Mouse (Mus musculus) MEL (cell line): ENCODE data around the gene Usp11. TPM values are rescaled to one million over a fixed set of nuclear protein-coding genes. Genes with fewer than 3 reads are reported as not detected.

Experiments
- DNase-seq: peaks from one replicate; pipeline ENCODE4 v3.0.0; 2011; ENCODE audit warnings: low read depth, low spot score
- H3K27ac ChIP-seq: 2 replicates; pipeline ENCODE4 v1.5.1; 2012; ENCODE audit warnings: low read depth, mild to moderate bottlenecking, control low read depth, low read length, moderate library complexity; ENCODE audit not compliant: control insufficient read depth
- H3K27me3 ChIP-seq, 2 experiments: fragments of 150-350 bp in 1 of 2; sonication (generic) in 1 of 2; 2 replicates each; pipeline ENCODE4 v1.6.1; 2012; ENCODE audit warnings: low read length in 2 of 2, mild to moderate bottlenecking in 2 of 2, improper control_type of control experiment in 1 of 2, moderate library complexity in 1 of 2; ENCODE audit not compliant: insufficient read depth in 2 of 2, control insufficient read depth in 1 of 2
- H3K36me3 ChIP-seq, 2 experiments: 2 replicates each; pipeline ENCODE4 v1.6.1; 2012 to 2014; ENCODE audit warnings: low read length in 2 of 2, improper control_type of control experiment in 1 of 2, inconsistent platforms in 1 of 2, mild to moderate bottlenecking in 1 of 2; ENCODE audit not compliant: insufficient read depth in 2 of 2, control insufficient read depth in 1 of 2
- H3K4me1 ChIP-seq, 2 experiments: fragments of 150-350 bp in 1 of 2; sonication (generic) in 1 of 2; 2 replicates each; pipeline ENCODE4 v1.6.1; 2012; ENCODE audit warnings: low read length in 2 of 2, improper control_type of control experiment in 1 of 2, mild to moderate bottlenecking in 1 of 2; ENCODE audit not compliant: insufficient read depth in 2 of 2, control insufficient read depth in 1 of 2
- H3K4me3 ChIP-seq, 2 experiments: fragments of 150-350 bp in 1 of 2; sonication (generic) in 1 of 2; 2 replicates each; pipeline ENCODE4 v1.5.1; 2012; ENCODE audit warnings: low read depth in 2 of 2, low read length in 2 of 2, mild to moderate bottlenecking in 2 of 2, moderate library complexity in 2 of 2, control low read depth in 1 of 2, improper control_type of control experiment in 1 of 2; ENCODE audit not compliant: control insufficient read depth in 1 of 2, insufficient read depth in 1 of 2
- H3K79me2 ChIP-seq: 2 replicates; pipeline ENCODE4 v1.6.1; 2012; ENCODE audit warnings: mild to moderate bottlenecking, low read length, moderate library complexity; ENCODE audit not compliant: control insufficient read depth, poor library complexity, insufficient read depth
- H3K9ac ChIP-seq: 2 replicates; pipeline ENCODE4 v1.6.1; 2012; ENCODE audit warnings: low read depth, mild to moderate bottlenecking, control low read depth, low read length, moderate library complexity; ENCODE audit not compliant: control insufficient read depth, poor library complexity, severe bottlenecking
- H3K9me3 ChIP-seq: fragments of 150-350 bp; sonication (generic); replicated peaks from 2 replicates; pipeline ENCODE4 v1.6.1; 2012; ENCODE audit warnings: mild to moderate bottlenecking, low read length, improper control_type of control experiment, moderate library complexity; ENCODE audit not compliant: insufficient read depth
- CHD1 ChIP-seq: IDR thresholded peaks from 2 replicates; pipeline ENCODE4 v1.6.1; 2012; ENCODE audit warnings: low read depth, mild to moderate bottlenecking, inconsistent platforms, low read length, improper control_type of control experiment
- CTCF ChIP-seq, 3 experiments: IDR thresholded peaks in 2 of 3; conservative IDR thresholded peaks in 1 of 3; 2 replicates each; pipeline ENCODE4 v1.5.1; 2011 to 2012; ENCODE audit warnings: low read length in 3 of 3, low read depth in 2 of 3, mild to moderate bottlenecking in 2 of 3, improper control_type of control experiment in 1 of 3, inconsistent platforms in 1 of 3, mixed read lengths in 1 of 3, moderate library complexity in 1 of 3; ENCODE audit not compliant: control insufficient read depth in 1 of 3, insufficient read depth in 1 of 3, poor library complexity in 1 of 3, severe bottlenecking in 1 of 3
- E2F4 ChIP-seq: IDR thresholded peaks from 2 replicates; pipeline ENCODE4 v1.6.1; 2011; ENCODE audit warnings: low read depth, low read length, improper control_type of control experiment, borderline replicate concordance
- ELF1 ChIP-seq: IDR thresholded peaks from 2 replicates; pipeline ENCODE4 v1.6.1; 2014; ENCODE audit warnings: low read depth, mild to moderate bottlenecking, inconsistent platforms, low read length, improper control_type of control experiment, moderate library complexity
- EP300 ChIP-seq, 2 experiments: IDR thresholded peaks; 2 replicates each; pipeline ENCODE4 v1.6.1; 2011; ENCODE audit warnings: improper control_type of control experiment in 2 of 2, low read length in 2 of 2, low read depth in 1 of 2, mild to moderate bottlenecking in 1 of 2
- ETS1 ChIP-seq: IDR thresholded peaks from 2 replicates; pipeline ENCODE4 v1.6.1; 2012; ENCODE audit warnings: low read depth, mild to moderate bottlenecking, inconsistent platforms, low read length, improper control_type of control experiment, moderate library complexity
- GABPA ChIP-seq: IDR thresholded peaks from 2 replicates; pipeline ENCODE4 v1.6.1; 2012; ENCODE audit warnings: low read depth, mild to moderate bottlenecking, inconsistent platforms, low read length, improper control_type of control experiment, moderate library complexity
- GATA1 ChIP-seq: IDR thresholded peaks from 2 replicates; pipeline ENCODE4 v1.6.1; 2011; ENCODE audit warnings: low read depth, low read length, improper control_type of control experiment
- HCFC1 ChIP-seq: IDR thresholded peaks from 2 replicates; pipeline ENCODE4 v1.6.1; 2012; ENCODE audit warnings: low read depth, mild to moderate bottlenecking, inconsistent platforms, low read length, improper control_type of control experiment, moderate library complexity
- JUND ChIP-seq: IDR thresholded peaks from 2 replicates; pipeline ENCODE4 v1.6.1; 2011; ENCODE audit warnings: low read depth, mild to moderate bottlenecking, improper control_type of control experiment, low read length
- KAT2A ChIP-seq: conservative IDR thresholded peaks from 2 replicates; pipeline ENCODE4 v1.6.1; 2012; ENCODE audit warnings: low read depth, low read length, improper control_type of control experiment, inconsistent platforms
- MAFK ChIP-seq: IDR thresholded peaks from 2 replicates; pipeline ENCODE4 v1.6.1; 2011; ENCODE audit warnings: low read depth, mild to moderate bottlenecking, low read length, improper control_type of control experiment, borderline replicate concordance
- MAX ChIP-seq: IDR thresholded peaks from 2 replicates; pipeline ENCODE4 v1.6.1; 2011; ENCODE audit warnings: low read length, improper control_type of control experiment
- MAZ ChIP-seq: IDR thresholded peaks from 2 replicates; pipeline ENCODE4 v1.6.1; 2012; ENCODE audit warnings: low read depth, mild to moderate bottlenecking, inconsistent platforms, low read length, improper control_type of control experiment
- MEF2A ChIP-seq: IDR thresholded peaks from 2 replicates; pipeline ENCODE4 v1.6.1; 2014; ENCODE audit warnings: low read depth, mild to moderate bottlenecking, inconsistent platforms, low read length, improper control_type of control experiment; ENCODE audit not compliant: poor library complexity, insufficient replicate concordance, severe bottlenecking; ENCODE audit errors: extremely low read depth
- MXI1 ChIP-seq: IDR thresholded peaks from 2 replicates; pipeline ENCODE4 v1.6.1; 2011; ENCODE audit warnings: mild to moderate bottlenecking, low read depth, low read length, improper control_type of control experiment
- MYB ChIP-seq: IDR thresholded peaks from 2 replicates; pipeline ENCODE4 v1.6.1; 2011; ENCODE audit warnings: mild to moderate bottlenecking, low read depth, low read length, improper control_type of control experiment
- MYC ChIP-seq: IDR thresholded peaks from 2 replicates; pipeline ENCODE4 v1.6.1; 2011; ENCODE audit warnings: low read depth, mild to moderate bottlenecking, low read length, improper control_type of control experiment, moderate library complexity
- NRF1 ChIP-seq: IDR thresholded peaks from 2 replicates; pipeline ENCODE4 v1.6.1; 2014; ENCODE audit warnings: low read depth, mild to moderate bottlenecking, inconsistent platforms, low read length, improper control_type of control experiment, moderate library complexity; ENCODE audit not compliant: poor library complexity, insufficient read depth, severe bottlenecking
- POLR2AphosphoS2 ChIP-seq: IDR thresholded peaks from 2 replicates; pipeline ENCODE4 v1.6.1; 2011; ENCODE audit warnings: low read length, improper control_type of control experiment
- POLR2AphosphoS5 ChIP-seq: IDR thresholded peaks from 2 replicates; pipeline ENCODE4 v1.6.1; 2012; ENCODE audit warnings: low read depth, borderline replicate concordance, mild to moderate bottlenecking, inconsistent platforms, low read length, moderate library complexity, mixed read lengths
- RCOR1 ChIP-seq: IDR thresholded peaks from 2 replicates; pipeline ENCODE4 v1.6.1; 2012; ENCODE audit warnings: low read depth, mild to moderate bottlenecking, inconsistent platforms, low read length, improper control_type of control experiment
- SIN3A ChIP-seq: IDR thresholded peaks from 2 replicates; pipeline ENCODE4 v1.6.1; 2012; ENCODE audit warnings: low read length, improper control_type of control experiment, inconsistent platforms
- SMC3 ChIP-seq: IDR thresholded peaks from 2 replicates; pipeline ENCODE4 v1.6.1; 2011; ENCODE audit warnings: low read depth, low read length, improper control_type of control experiment
- TAL1 ChIP-seq: IDR thresholded peaks from 2 replicates; pipeline ENCODE4 v1.6.1; 2012; ENCODE audit warnings: mild to moderate bottlenecking, inconsistent platforms, low read length, moderate library complexity, mixed read lengths
- TBP ChIP-seq: IDR thresholded peaks from 2 replicates; pipeline ENCODE4 v1.8.0; 2011; ENCODE audit warnings: low read depth, low read length, improper control_type of control experiment
- TCF12 ChIP-seq: IDR thresholded peaks from 2 replicates; pipeline ENCODE4 v1.6.1; 2014; ENCODE audit warnings: low read depth, mild to moderate bottlenecking, inconsistent platforms, low read length, improper control_type of control experiment, moderate library complexity
- UBTF ChIP-seq: IDR thresholded peaks from 2 replicates; pipeline ENCODE4 v1.6.1; 2012; ENCODE audit warnings: low read depth, mild to moderate bottlenecking, inconsistent platforms, low read length, improper control_type of control experiment, moderate library complexity, borderline replicate concordance; ENCODE audit not compliant: insufficient read depth
- USF1 ChIP-seq: IDR thresholded peaks from 2 replicates; pipeline ENCODE4 v1.6.1; 2014; ENCODE audit warnings: low read depth, mild to moderate bottlenecking, inconsistent platforms, low read length, improper control_type of control experiment, moderate library complexity
- USF2 ChIP-seq, 2 experiments: IDR thresholded peaks; 2 replicates each; pipeline ENCODE4 v1.6.1; 2011 to 2012; ENCODE audit warnings: improper control_type of control experiment in 2 of 2, low read length in 2 of 2, borderline replicate concordance in 1 of 2, inconsistent platforms in 1 of 2, low read depth in 1 of 2, mild to moderate bottlenecking in 1 of 2; ENCODE audit not compliant: insufficient read depth in 1 of 2
- ZC3H11A ChIP-seq: IDR thresholded peaks from 2 replicates; pipeline ENCODE4 v1.6.1; 2012; ENCODE audit warnings: low read depth, mild to moderate bottlenecking, inconsistent platforms, low read length, improper control_type of control experiment
- ZKSCAN1 ChIP-seq: IDR thresholded peaks from 2 replicates; pipeline ENCODE4 v1.6.1; 2012; ENCODE audit warnings: low read depth, mild to moderate bottlenecking, inconsistent platforms, low read length, improper control_type of control experiment, moderate library complexity
- ZMIZ1 ChIP-seq: IDR thresholded peaks from 2 replicates; pipeline ENCODE4 v1.6.1; 2012; ENCODE audit warnings: low read depth, mild to moderate bottlenecking, inconsistent platforms, low read length, improper control_type of control experiment, moderate library complexity
- ZNF384 ChIP-seq: IDR thresholded peaks from 2 replicates; pipeline ENCODE4 v1.6.1; 2012; ENCODE audit warnings: low read depth, mild to moderate bottlenecking, inconsistent platforms, low read length, improper control_type of control experiment
- polyA plus RNA-seq, 2 experiments: library from polyadenylated mRNA; stranded (reverse) in 1 of 2; unstranded in 1 of 2; fragments of >175 nt in 1 of 2; fragments of >200 nt in 1 of 2; gene quantifications; 2 replicates each; pipeline versions ENCODE4 v1.2.1 to v1.2.4; 2012; ENCODE audit warnings: low replicate concordance in 2 of 2, low read depth in 1 of 2; ENCODE audit not compliant: insufficient read length in 2 of 2, insufficient read depth in 1 of 2, missing spikeins in 1 of 2
- total RNA-seq: library from RNA; depleted of rRNA; stranded (reverse); fragments of 300-350 nt; gene quantifications from 2 replicates; pipeline ENCODE4 v1.2.3, GENCODE M21; 2012

The Usp11 gene
- total and polyA plus RNA-seq, 3 experiments: 13.8 to 34.4 TPM; not detected in 1

DNA sequence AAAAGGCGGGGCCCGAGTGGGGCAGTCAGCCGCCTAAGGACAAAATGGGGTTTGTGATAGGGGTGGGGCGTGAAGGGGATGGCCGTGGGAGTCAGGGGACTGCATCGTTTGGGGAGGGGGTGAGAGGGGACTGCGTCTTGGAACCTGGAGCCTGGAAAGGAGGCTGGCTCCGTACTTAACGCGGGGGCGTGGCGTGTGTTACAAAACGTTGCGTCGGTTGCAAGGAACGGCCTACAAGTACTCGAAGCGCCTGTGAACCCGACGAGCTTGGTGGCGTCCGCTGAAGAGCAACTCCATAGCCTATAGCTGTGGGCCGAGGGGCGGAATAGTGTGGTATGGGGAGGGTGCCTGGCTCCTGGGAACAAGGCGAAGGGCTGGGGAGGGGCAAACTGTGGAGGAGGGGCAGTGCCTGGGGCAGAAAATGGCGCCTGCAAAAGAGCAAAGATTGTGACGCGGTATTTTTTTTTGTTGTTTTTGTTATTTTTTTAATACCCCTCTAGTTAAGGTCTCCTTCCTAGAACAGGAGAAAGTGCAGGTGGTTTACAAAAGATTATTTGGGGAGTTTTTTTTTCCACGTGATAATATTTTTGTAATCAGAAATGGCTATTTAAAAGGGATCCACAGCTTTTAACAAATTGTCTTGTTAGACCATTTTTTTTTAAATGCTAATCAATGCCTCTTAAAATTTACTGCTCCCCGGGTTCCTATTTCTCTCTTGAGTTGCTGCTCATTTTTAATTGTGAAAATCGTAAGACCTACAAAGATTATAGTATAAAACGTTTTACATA is 783 bp downstream of the Usp11 start (continued):
- TF ChIP-seq USF2 (IDR thresholded peaks at IDR 0.05; ENCODE audit: borderline replicate concordance in 1 of 2, insufficient read depth in 1 of 2, low read depth in 1 of 2, low read length in 2 of 2): no peak

DNA sequence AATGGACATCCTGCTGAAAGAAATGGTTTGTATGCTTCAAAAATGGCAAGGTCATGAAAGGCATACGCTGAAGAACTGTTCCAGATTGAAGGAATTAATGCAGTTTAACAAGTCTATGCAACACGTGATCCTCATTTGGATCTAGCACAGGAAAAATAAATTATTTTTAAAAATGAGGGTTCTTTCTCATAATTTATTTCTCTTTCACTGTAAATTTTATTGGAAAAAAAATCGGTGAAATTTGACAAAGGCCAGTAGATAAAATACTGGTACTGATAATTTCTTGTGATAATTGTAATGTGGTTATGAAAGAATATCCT is 1.3 kb downstream of the Usp11 start:
- Histone ChIP-seq H3K9ac (peak overlapping the region; percentile 94), H3K79me2 (peaks cover 7% of the 10 kb centered on the region; the same call in 1 of the 2 replicates), H3K27ac (peak overlapping the region; percentile 29; the same call in 1 of the 2 replicates), H3K4me3 (peak overlapping the region; percentile 41 to 90), H3K36me3 (peaks cover 0 to 24% of the 10 kb centered on the region in 2 experiments; a peak in 3 of 4 replicates), H3K27me3 (no peaks in the 10 kb centered on the region), H3K9me3 (no peaks in the 10 kb centered on the region), H3K4me1 (peaks cover 12 to 17% of the 10 kb centered on the region in 2 experiments)
- DNase-seq: no peak
- TF ChIP-seq CHD1: no peak; the same call in 1 of the 2 replicates
- no peak for TF ChIP-seq MAFK
- no peak for TF ChIP-seq MYB
- TF ChIP-seq POLR2AphosphoS5: no peak
- no peak for TF ChIP-seq SIN3A
- TF ChIP-seq ZNF384: no peak
- TF ChIP-seq CTCF (IDR thresholded peaks at IDR 0.05 in 2 of 3, conservative IDR thresholded peaks at IDR 0.05 in 1 of 3; ENCODE audit: control insufficient read depth in 1 of 3, insufficient read depth in 1 of 3, low read depth in 2 of 3, low read length in 3 of 3, poor library complexity in 1 of 3, severe bottlenecking in 1 of 3): no peak
- no peak for TF ChIP-seq E2F4
- TF ChIP-seq UBTF: no peak
- peak; percentile 78; the same call in 1 of the 2 replicates for TF ChIP-seq USF1
- TF ChIP-seq TAL1: no peak
- peak; percentile 41 for TF ChIP-seq MAX
- TF ChIP-seq JUND: no peak
- no peak for TF ChIP-seq MAZ
- no peak for TF ChIP-seq ZMIZ1
- TF ChIP-seq ETS1: no peak
- TF ChIP-seq NRF1: no peak
- TF ChIP-seq MYC: 0 out of 2 replicates have a peak, but pooled peaks have one; percentile 10
- TF ChIP-seq HCFC1: no peak
- TF ChIP-seq GABPA: no peak
- no peak for TF ChIP-seq SMC3
- TF ChIP-seq ZC3H11A: no peak
- no peak for TF ChIP-seq POLR2AphosphoS2
- TF ChIP-seq TBP: no peak
- no peak for TF ChIP-seq ELF1
- no peak for TF ChIP-seq ZKSCAN1
- TF ChIP-seq RCOR1: no peak
- TF ChIP-seq TCF12: no peak
- TF ChIP-seq GATA1: no peak; the same call in 1 of the 2 replicates
- TF ChIP-seq EP300 (IDR thresholded peaks at IDR 0.05; ENCODE audit: low read depth in 1 of 2, low read length in 2 of 2): peak in 1 of 2 experiments; percentile 5; a peak in 1 of 4 replicates
- no peak for TF ChIP-seq MXI1
- TF ChIP-seq MEF2A: no peak
- TF ChIP-seq KAT2A: no peak
